Mouse (Mus musculus) C2C12 (cell line): ENCODE results near the gene Lsm12. TPM values are rescaled to one million over a fixed set of nuclear protein-coding genes. Genes with fewer than 3 reads are reported as not detected.
"Not testable (repeated sequence)": the region's sequence is repeated elsewhere in the genome, so short reads cannot be mapped to it uniquely, and the experiment has no call there.

Source experiments
- H3K27me3 ChIP-seq: one replicate; pipeline ENCODE4 v1.6.1; 2011; ENCODE audit not compliant: control insufficient read depth, insufficient read depth, insufficient read length
- H3K36me3 ChIP-seq: one replicate; pipeline ENCODE4 v1.6.1; 2011; ENCODE audit not compliant: control insufficient read depth, insufficient read depth
- H3K4me3 ChIP-seq: one replicate; pipeline ENCODE4 v1.5.1; 2011; ENCODE audit warnings: mild to moderate bottlenecking, control low read depth; ENCODE audit not compliant: poor library complexity, insufficient read depth, severe bottlenecking
- H3K79me2 ChIP-seq: one replicate; pipeline ENCODE4 v1.6.1; 2011; ENCODE audit not compliant: control insufficient read depth, insufficient read depth
- H3K79me3 ChIP-seq: one replicate; pipeline ENCODE4 v1.6.1; 2011; ENCODE audit warnings: low read depth, control low read depth
- H3ac ChIP-seq: one replicate; pipeline ENCODE3; 2011; ENCODE audit warnings: low read depth; ENCODE audit not compliant: control insufficient read depth, insufficient read length
- CEBPB ChIP-seq: IDR thresholded peaks from one replicate; pipeline ENCODE4 v1.6.1; 2011; ENCODE audit warnings: low read depth, mild to moderate bottlenecking, control low read depth, moderate library complexity
- CTCF ChIP-seq: IDR thresholded peaks from one replicate; pipeline ENCODE4 v1.5.1; 2011; ENCODE audit not compliant: control insufficient read depth, insufficient read depth, insufficient read length
- FOSL1 ChIP-seq: IDR thresholded peaks from one replicate; pipeline ENCODE4 v1.8.0; 2011; ENCODE audit warnings: mild to moderate bottlenecking, low read length; ENCODE audit not compliant: poor library complexity, insufficient read depth, severe bottlenecking
- MAX ChIP-seq: IDR thresholded peaks from one replicate; pipeline ENCODE4 v1.6.1; 2011; ENCODE audit warnings: mild to moderate bottlenecking, control low read depth
- MYOD1 ChIP-seq: IDR thresholded peaks from one replicate; pipeline ENCODE4 v1.6.1; 2011; ENCODE audit warnings: low read depth; ENCODE audit not compliant: control insufficient read depth, insufficient read length
- MYOG ChIP-seq: IDR thresholded peaks from one replicate; pipeline ENCODE4 v1.6.1; 2011; ENCODE audit not compliant: control insufficient read depth, insufficient read length; ENCODE audit errors: extremely low read depth
- USF1 ChIP-seq: IDR thresholded peaks from one replicate; pipeline ENCODE4 v1.6.1; 2011; ENCODE audit warnings: low read depth, mild to moderate bottlenecking, control low read depth, moderate library complexity
- polyA plus RNA-seq: library from polyadenylated mRNA; unstranded; fragments of >200 nt; fragmentation: generic; extraction: Trizol; gene quantifications from one replicate; pipeline ENCODE4 v1.2.1, GENCODE M21; 2012; ENCODE audit warnings: missing spikeins

The Lsm12 gene
- polyA plus RNA-seq, 1 experiment, result 43.0 TPM

DNA sequence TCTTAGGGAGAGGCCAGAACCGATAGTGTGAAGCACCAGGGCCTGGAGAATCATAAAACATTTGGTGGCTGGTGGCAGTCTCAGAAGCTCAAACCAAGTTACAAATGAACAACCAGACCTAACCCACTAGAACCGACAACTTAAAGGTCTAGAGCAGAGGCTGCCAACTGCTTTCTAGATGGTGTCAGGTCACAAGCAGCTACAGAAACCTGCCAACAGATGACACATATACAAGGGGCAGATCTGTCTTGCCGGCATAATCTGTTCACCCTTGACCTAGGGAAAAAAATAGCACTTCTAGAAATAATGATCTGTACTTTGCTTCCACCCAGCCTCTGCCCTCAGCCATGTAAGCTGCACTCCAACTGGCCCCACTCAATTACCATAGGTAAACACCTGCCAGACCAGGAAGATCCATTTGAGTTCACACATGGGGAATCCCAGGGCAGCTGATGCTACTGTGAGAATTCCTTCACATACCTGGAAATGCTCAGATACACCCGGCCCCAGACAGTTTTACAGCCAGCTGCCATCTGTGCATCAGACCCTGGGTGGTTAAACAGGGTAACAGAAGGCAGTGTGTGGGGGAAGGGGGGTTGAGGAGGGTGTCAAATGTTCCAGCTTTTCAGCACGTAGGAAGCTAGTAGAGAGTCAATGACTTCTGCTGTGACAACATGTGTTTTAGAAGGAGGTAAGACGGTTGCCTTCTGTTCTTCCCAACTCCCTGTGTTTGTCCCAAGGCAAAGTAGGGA lies 18.9 kb downstream of the Lsm12 start:
- Histone ChIP-seq H3K4me3 (no peak overlapping the region), H3ac (no peak overlapping the region), H3K36me3 (peaks cover 98% of the 10 kb centered on the region), H3K79me3 (peaks cover 28% of the 10 kb centered on the region), H3K79me2 (peaks cover 61% of the 10 kb centered on the region), H3K27me3 (no peaks in the 10 kb centered on the region)
- TF ChIP-seq MYOD1 (no peak), MAX (no peak), CEBPB (no peak)

DNA sequence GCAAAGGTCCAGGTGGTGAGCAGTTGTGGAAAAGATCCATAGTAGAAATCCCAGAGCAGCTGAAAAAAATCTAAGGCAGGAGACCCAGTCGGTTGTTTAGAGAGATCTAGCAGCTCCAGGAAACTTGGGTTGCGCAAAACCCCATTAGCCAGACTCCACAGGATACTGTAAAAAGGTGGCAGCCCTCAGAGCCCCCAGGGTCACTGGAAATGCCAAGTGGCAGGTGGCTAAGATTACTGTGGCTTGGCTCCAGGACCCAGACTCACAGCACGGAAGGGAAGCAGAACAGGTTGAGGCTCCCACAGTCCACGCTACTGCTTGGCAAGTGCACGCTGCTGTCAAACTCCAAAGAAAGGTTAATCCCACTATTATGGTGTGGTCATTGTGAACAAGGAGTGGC lies 25.3 kb downstream of the Lsm12 start:
- TF ChIP-seq MYOG (no peak), USF1 (no peak), FOSL1 (no peak), CTCF (no peak), MAX (no peak), CEBPB (no peak), MYOD1 (no peak)
- H3K27me3 ChIP-seq, result no peaks in the 10 kb centered on the region
- H3K79me2 ChIP-seq, result peaks cover 8% of the 10 kb centered on the region
- H3K4me3 ChIP-seq, result no peak overlapping the region
- peaks cover 44% of the 10 kb centered on the region for H3K36me3 ChIP-seq
- H3K79me3 ChIP-seq, result no peaks in the 10 kb centered on the region
- H3ac ChIP-seq, result no peak overlapping the region

DNA sequence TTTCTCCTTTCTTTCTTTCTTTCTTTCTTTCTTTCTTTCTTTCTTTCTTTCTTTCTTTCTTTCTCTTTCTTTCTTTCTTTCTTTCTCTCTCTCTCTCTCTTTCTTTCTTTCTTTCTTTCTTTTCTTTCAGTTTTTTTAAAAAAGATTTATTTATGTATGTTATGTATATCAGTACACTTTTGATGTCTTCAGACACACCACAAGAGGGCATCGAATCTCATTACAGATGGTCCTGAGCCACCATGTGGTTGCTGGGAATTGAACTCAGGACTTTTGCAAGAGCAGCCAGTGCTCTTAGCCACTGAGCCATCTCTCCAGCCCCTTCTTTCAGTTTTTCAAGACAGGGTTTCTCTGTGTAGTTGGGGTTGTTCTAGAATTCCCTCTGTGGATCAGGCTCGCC lies 27.1 kb downstream of the Lsm12 start:
- peaks cover 36% of the 10 kb centered on the region for H3K36me3 ChIP-seq
- not testable (repeated sequence) for H3K79me3 ChIP-seq, H3K4me3 ChIP-seq, H3K79me2 ChIP-seq, H3K27me3 ChIP-seq, H3ac ChIP-seq

DNA sequence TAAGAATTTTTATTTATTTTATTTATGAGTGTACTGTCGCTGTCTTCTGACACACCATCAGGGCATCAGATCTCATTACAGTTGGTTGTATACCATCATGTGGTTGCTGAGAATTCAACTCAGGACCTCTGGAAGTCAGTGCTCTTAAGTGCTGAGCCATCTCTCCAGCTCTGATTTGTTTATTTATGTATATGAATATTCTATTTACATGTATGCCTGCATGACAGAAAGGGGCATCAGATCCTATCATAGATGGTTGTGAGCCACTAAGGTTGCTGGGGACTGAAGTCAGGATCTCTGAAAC lies 28.4 kb downstream of the Lsm12 start:
- peaks cover 26% of the 10 kb centered on the region for H3K36me3 ChIP-seq
- no peak overlapping the region for H3K4me3 ChIP-seq
- H3ac ChIP-seq, result no peak overlapping the region
- H3K27me3 ChIP-seq, result no peaks in the 10 kb centered on the region
- no peak for TF ChIP-seq MYOG
- no peak for TF ChIP-seq MAX
- no peak for TF ChIP-seq USF1
- TF ChIP-seq FOSL1, result no peak
- TF ChIP-seq CEBPB, result no peak
- TF ChIP-seq CTCF, result no peak
- no peak for TF ChIP-seq MYOD1
- H3K79me3 ChIP-seq, result no peaks in the 10 kb centered on the region
- peaks cover 8% of the 10 kb centered on the region for H3K79me2 ChIP-seq

DNA sequence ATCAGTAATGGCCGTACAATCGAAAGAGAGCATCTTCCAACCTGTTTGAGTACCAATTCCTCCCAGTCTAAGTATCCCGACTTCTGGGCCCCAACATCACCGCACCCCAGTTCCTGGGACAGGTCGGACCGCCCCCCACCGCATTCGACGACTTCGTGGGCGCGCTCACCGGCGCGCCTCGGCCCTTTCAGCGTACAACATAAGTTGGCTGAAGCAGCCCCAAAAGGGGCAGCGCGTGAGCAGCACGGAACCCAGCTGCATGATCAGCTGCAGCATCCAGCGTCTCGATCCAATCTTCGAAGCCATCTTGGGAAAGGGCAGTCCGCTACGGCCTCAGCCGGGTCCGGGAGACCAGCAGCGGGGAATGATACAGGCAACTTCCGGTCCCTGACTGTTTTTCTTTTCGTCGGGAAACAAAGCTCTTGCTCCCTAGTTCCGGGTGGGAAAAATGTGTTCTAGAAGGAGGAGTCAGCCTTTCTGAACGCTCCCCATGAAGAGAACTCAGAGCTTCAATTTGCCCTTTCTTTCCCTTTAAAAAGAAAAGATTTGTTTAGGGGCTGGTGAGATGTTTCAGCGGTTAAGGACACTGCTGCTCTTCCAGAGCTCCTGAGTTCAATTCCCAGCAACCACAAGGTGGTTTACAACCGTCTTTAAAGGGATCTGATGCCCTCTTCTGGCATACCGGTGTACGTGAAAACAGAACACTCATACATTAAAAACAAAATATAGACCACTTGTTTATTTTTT lies 28.9 kb downstream of the Lsm12 start, which contains the start of gene Tmem101:
TSS of gene Tmem101 (minus strand) at position 366 of the 747 bp plus-strand sequence.
- Histone ChIP-seq H3K27me3 (no peaks in the 10 kb centered on the region), H3K79me2 (peaks cover 8% of the 10 kb centered on the region), H3K4me3 (peak within 1 kb of the TSS; percentile 86), H3K79me3 (no peaks in the 10 kb centered on the region), H3K36me3 (peaks cover 21% of the 10 kb centered on the region), H3ac (peak within 1 kb of the TSS; percentile 97)
- TF ChIP-seq MAX (peak; percentile 61), CEBPB (no peak)

DNA sequence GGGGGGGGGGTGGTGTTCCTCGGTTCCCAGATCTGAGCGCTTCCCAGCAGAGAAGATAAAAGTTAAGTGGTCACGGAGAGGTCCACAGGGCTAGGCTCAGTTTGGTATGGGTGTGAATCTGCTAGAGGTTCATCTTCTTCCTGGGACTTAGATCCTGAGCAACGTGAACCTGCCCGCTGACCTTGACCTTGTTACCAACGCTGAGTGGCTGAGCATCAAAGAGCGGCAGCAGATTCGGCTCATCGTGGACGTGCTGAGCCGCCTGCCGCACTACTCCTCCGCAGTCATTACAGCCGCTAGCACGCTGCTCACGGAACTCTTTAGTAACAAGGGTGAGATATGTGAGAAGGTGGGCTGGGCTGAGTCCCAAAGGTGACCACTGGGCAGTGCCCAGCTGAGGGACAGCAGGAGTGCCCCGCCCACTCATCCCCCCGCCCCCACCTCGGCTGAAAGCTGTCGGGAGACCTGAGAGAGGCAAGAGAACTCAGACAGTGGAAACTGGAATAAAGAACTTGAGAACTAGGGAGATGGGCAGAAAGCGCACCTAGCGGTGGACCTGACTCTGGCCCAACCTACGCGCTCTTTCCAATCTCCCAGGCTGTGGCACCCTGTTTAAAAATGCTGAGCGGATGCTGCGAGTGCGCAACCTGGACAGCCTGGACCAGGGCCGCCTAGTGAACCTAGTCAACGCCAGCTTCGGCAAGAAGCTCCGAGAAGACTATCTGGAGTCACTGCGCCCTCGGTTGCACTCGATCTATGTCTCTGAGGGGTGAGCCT lies 37.7 kb downstream of the Lsm12 start:
- no peak for TF ChIP-seq USF1
- no peak for TF ChIP-seq MAX
- TF ChIP-seq CTCF, result no peak
- TF ChIP-seq MYOG, result no peak
- TF ChIP-seq CEBPB, result no peak
- no peak for TF ChIP-seq MYOD1
- no peak for TF ChIP-seq FOSL1
- H3K36me3 ChIP-seq, result no peaks in the 10 kb centered on the region
- no peaks in the 10 kb centered on the region for H3K79me3 ChIP-seq
- no peak overlapping the region for H3ac ChIP-seq
- no peak overlapping the region for H3K4me3 ChIP-seq
- no peaks in the 10 kb centered on the region for H3K79me2 ChIP-seq
- H3K27me3 ChIP-seq, result peaks cover 42% of the 10 kb centered on the region
